Mouse (Mus musculus) cerebellum, adult 11 months (tissue): Measurements from ENCODE around the gene Plcb4.
"Not testable (repeated sequence)": the region's sequence is repeated elsewhere in the genome, so short reads cannot be mapped to it uniquely, and the experiment has no call there.

Experiments used
- DNase-seq: peaks from one replicate; pipeline ENCODE4 v3.0.0; 2022

Gene Plcb4

DNA sequence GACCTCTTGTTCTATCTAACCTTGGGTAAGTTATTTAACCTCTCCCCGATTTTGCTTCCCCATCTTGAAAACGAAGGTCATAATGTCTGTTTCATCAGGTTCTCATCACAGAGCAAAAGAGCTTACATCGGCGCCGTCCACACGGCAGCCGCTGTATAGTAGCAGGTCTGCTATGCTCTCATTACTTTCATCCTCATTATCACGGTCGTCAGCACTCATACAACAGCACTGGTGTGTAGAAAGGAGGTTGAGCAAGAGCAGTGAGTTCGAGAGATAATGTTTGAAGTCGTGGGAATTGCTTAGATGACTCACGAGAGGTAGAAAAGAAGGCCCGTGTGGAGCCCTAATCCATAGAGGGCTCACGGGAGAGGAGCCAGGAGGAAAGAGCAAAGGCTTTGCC, 304.3 kb downstream of the Plcb4 start:
- no peak for DNase-seq

DNA sequence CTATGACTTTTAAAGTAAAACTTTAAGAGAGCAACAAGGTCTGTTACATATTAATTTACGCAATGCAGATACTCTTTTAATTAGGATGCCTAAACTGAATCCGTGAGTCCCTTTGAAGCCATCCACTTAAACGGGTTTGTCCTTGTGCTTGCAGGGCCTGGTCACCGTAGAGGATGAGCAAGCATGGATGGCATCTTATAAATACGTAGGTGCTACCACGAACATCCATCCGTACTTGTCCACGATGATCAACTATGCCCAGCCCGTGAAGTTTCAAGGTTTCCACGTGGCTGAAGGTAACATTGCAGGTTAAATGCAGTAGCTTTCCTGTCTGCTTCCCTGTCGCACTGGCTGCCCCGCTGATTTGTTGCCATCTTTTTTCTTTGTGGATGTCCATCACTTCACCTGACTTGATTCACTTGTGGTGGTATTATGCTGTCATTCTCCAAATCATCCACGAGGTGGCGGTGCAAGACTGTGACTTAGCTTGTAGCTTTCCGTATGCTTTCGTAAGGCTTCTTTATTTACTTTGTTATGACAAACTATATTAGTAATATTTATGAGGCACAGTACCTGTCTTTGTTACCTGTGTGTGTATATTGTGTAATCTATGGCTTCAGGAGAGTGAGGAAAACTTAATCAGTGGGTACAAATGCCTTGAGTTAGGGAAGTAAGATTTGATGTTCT, 308.2 kb downstream of the Plcb4 start:
- peak; percentile 59 for DNase-seq

GRCm38 (mm10) chr2:135968159-135968558, 309.3 kb downstream of the Plcb4 start:
- DNase-seq, result peak; percentile 56

GRCm38 (mm10) chr2:135970902-135971301, 312.1 kb downstream of the Plcb4 start:
- DNase-seq, result no peak

DNA sequence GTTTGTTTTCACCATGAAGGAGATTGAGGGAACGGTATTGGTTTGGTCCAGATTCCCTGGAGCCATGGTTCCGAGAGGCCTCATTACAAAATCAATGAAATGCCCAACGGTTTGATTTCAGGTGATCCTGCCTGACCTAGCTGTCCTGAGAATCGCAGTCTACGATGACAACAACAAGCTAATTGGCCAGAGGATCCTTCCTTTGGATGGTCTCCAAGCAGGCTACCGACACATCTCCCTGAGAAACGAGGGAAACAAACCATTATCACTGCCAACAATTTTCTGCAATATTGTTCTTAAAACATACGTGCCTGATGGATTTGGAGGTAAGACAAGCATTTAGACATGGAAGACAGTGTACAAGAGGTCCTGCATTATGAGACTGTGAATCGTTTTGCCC, 317.2 kb downstream of the Plcb4 start:
- DNase-seq, result no peak

DNA sequence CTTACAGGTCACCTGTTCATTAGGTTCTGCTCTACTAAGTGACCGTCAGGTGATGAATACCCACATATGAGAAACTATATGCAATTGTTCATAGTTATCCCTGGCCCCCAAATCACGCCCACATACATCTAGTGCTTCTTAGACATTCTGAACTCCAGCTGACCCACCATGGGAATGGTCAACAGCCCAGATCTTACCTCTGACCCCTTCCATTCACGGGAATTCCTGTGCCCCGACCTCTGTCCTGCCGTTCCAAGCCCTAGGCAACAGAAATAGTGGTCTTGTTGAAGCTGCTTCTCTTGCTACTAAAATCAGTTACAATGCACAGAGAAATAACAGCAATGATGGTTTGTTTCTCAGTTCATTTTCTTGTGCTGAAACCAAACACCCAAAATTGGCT, 320.0 kb downstream of the Plcb4 start:
- DNase-seq, result no peak

DNA sequence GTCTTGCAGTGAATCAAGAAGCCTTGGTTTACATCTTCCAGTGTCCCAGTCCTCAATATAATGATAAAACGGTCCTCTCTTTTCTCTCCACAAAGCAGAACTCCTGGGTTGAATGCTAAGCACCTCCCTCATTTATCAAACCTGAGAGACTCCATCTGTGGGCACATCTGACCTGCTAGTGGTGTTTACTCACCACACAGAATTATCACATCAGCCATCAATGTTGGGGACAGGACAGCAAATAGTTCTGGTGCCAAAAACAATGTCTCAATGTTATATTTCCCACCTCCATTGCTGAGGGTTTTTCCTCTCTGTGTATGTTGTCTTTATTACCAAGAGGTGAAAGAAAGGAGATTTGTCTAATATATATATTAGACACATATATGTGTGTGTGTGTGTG, 321.6 kb downstream of the Plcb4 start:
- no peak for DNase-seq

- DNase-seq, result no peak
Observed at GRCm38 (mm10) chr2:135983972-135984371, 325.2 kb downstream of the Plcb4 start.

DNA sequence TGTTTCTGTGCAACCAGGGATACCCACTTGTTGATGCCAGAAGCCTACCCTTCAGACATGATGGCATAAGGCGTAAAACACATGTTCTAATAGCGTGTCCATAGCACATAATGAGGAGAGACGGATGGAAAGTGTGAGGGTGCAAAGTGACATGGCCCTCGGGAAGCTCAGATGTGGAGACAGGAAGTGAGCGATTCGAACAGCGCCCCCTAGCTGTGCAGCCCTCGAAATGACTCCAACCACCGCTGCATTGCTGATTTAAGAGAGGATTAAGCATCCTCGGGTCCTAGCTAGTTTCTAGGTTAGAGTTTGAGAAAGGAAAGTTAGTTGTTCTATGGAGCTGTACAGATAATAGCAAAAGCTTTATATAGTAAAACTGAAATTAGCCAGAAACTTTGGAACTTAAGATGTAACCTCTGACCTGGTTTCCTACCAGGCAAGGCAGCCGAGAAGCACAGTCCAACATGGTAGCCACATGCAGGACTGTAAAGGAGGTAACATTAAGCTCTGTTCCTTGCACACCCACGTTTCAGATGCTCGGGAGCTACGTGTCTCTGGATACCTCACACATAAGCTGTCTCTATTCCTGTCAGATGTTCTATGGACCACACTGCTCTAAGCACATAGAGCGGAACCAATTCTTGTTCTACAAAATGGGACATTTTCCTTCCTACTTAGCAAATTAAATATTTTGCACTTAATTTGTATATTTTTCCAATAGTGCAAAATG, 326.9 kb downstream of the Plcb4 start:
- no peak for DNase-seq

- not testable (repeated sequence) for DNase-seq
Observed at GRCm38 (mm10) chr2:135988475-135988874, 329.7 kb downstream of the Plcb4 start.

DNA sequence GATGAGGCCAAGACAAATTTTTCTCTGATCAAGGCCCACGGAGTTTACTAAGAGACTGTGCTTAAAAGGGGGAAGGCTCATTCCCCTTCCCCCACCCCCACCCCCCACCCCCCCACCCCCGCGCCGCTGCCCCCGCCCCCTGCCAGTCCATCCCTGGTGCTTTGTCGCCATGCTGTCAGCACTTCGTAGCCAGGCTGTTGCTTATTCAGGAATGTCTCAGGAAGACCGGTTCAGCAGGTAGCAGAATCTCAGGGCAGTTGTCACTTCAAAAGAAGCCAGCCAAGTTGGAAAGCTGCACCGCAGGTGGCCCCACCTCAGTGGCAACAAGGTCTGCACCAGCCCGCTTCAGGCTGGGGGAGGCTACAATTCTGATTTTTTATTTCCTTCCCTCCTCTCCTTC, 331.9 kb downstream of the Plcb4 start:
- not testable (repeated sequence) for DNase-seq

DNA sequence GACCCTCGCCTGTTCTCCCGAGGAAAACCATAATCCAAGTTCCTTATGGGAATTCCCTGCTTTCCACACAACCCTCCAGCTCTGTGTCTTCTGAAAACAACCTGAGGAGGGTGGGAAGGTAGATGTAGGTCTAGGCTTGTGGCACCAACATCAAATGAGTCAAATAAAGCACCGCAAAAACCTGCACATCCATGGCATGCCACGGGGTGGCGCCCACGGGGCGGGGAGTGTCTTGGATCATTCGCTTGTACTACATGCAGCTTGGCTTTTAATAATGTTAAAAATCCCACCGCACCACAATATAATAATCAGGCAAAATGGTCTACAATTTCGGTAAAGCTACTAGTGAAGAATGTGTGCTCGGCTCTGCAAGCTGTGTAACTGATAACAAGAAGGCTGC, 334.5 kb downstream of the Plcb4 start:
- DNase-seq, result no peak

DNA sequence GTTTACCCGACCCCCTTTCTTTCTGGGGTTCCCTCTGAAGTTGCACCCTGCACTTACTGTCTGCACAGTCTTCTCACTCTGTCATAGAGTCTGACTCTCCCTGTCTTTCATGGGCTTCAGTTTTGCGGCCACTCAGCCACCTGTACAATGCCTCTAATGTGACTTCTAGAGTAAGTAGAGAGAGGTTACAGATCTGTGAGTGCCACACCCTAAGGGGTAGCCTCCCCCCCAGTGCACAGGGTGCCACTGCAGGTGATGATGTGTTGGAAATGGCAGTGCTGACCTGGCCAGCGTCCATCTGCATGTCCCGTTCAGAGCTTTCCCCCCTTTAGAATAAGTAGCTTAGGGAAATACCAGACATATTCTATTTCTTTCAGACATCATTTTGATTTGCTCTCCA, 336.4 kb downstream of the Plcb4 start:
- no peak for DNase-seq

DNA sequence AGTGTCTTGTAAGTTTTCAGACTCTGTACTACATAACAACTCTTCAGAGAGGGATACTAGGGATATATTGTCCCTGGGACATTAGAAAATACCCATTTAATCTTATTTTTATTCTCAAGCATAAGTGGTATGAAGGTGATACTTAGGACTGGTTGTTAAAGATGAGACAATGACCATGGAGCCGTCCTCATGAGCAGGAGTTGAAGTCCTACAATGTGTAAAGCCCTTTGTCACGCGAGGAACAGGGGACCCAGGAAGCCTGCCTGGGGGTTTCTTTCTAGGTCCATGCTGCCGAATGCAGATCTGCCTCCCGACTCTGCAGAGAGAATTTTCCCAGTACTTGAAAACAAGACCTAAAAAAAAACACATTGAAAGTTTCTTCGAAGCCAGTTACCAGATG, 338.1 kb downstream of the Plcb4 start:
- no peak for DNase-seq

DNA sequence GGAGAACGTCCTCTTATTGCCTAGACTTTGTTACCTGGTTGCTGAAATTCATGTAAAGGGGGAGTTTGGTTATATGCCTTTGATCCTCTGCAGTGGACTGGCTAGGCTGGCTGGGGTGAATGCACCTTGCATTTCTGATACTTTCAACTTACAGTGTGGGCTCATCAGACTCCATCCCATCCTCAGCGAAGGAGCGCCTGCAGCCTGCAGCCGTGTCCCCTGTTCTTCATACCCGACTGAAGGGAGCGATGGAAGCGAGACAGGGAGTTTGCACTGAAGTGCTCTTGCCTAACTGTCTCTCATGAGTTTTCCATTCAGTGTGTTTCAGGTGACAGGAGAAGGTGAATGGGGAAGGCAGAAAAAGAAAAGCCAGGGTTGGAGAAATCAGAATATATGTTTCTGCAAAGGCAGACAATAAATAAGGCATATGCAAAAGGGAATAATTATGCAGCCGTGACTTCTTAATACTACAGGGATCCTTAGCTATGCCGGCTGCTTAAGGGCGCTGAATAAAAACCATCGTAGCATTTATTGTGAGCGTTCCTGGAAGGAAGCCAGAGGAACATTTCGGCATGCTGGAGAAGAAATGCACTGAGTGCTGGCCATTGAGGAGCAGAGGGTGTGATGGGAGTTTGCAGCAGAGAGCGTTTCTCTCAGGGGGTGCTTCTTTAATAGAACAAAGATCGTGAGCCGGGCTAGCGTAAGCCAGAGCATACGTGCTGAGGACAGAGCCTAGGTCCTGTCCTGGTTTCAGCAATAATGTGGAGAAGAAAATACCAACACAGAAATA, 338.7 kb downstream of the Plcb4 start:
- DNase-seq, result no peak

DNA sequence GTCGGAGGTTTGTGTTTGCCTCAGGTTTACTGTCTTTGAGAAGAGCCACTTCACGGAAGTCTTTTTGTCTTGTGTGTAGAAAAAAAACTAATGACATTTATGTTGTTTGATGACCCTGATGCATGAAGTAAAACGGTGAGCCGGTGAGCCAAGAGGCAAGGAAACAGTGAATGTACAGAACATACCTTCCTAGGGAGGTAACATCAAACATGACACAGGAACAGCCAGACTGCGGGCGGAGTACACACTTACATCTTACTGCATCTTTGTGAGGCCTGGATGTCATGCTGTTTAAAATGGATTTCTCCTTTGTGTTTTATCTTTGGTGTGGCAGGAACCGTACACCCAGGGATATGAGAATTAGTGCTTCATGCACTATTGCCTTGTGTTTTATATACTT, 340.1 kb downstream of the Plcb4 start:
- DNase-seq, result no peak

DNA sequence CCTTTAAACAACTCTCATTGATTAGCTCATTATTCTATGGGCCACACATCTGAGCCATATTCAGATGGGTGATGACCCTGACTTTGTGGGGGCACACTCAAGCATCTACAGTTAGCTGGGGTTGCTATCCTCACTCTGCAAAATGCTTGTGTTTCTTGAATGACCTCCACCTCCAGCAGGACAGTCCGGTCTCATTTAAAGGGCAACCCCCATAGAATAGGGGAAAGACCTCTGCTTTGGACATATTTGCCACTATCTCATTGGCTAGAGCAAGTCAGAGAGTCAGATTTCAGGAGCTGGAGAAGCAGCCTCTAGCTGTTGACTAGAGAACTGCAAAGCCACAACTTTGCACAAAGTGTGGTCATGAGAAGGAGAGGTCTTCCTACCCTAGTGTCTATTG, 340.6 kb downstream of the Plcb4 start:
- DNase-seq, result no peak

DNA sequence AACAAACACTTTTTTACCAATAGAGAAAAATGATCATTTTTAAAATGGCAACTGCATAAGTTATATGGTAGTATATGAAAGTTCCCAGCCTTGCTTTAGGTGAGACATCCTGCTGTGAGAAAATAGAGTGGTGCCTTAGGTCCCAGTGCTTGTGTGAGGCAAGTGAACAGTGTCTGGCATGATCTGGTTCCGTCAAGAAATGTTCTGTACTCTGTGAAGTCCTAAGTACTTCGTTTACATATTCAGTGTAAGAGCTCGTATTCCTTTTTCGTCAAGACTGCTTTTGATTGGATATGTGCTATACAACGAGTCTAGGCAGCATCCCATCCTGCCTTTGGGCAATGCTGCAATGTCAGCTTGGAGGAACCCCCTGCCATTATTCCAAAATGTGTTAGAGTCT, 342.1 kb downstream of the Plcb4 start:
- no peak for DNase-seq

GRCm38 (mm10) chr2:136002118-136002517, 343.3 kb downstream of the Plcb4 start:
- DNase-seq, result peak; percentile 31

GRCm38 (mm10) chr2:136003836-136004235, 345.0 kb downstream of the Plcb4 start:
- peak; percentile 32 for DNase-seq

- DNase-seq, result no peak
Observed at GRCm38 (mm10) chr2:136006280-136006679, 347.5 kb downstream of the Plcb4 start.

GRCm38 (mm10) chr2:136012759-136013158, 353.9 kb downstream of the Plcb4 start:
- DNase-seq, result no peak

- no peak for DNase-seq
Observed at GRCm38 (mm10) chr2:136048464-136048863, 389.7 kb downstream of the Plcb4 start.
